Comparison of ENCODE assay signal across 8 mouse cellular contexts in genomic region chr4:106827738-106828361, GRCm38 (mm10). TPM values are rescaled to one million over a fixed set of nuclear protein-coding genes. Genes with fewer than 3 reads are reported as not detected.
DNase-seq lines count a peak whose midpoint lies in the region; ATAC-seq and TF ChIP-seq lines count a peak whose summit lies in the region.

No protein-coding gene starts in this region.

- peak; percentile 72 for ATAC-seq in forebrain, embryonic 15.5 days (replicated peaks)
- peak; percentile 84 for ATAC-seq in neural tube, embryonic 14.5 days (ENCODE audit: low read depth)

- peak overlapping the region; percentile 45 for H3K9ac ChIP-seq in ES-Bruce4 (ENCODE audit: low read depth, poor library complexity, severe bottlenecking)
- H3K9ac ChIP-seq in forebrain, embryonic 15.5 days (replicated peaks) = peak overlapping the region; percentile 50
- H3K9ac ChIP-seq in neural tube, embryonic 14.5 days (replicated peaks; ENCODE audit: low read depth, low read length) = peak overlapping the region; percentile 51

- no peaks in the 10 kb centered on the region for H3K9me3 ChIP-seq in ES-Bruce4 (replicated peaks; ENCODE audit: control insufficient read depth, insufficient read depth, low read length, poor library complexity, severe bottlenecking)
- no peaks in the 10 kb centered on the region for H3K9me3 ChIP-seq in forebrain, embryonic 15.5 days
- no peaks in the 10 kb centered on the region for H3K9me3 ChIP-seq in neural tube, embryonic 14.5 days (ENCODE audit: control insufficient read depth, low read length)

- WGBS in forebrain, embryonic 15.5 days = 0% methylated on average over 41 of the region's 42 CpGs
- under 1% methylated on average over 42 of the region's 42 CpGs for WGBS in neural tube, embryonic 14.5 days

- H3K27ac ChIP-seq in ES-Bruce4 (ENCODE audit: insufficient read depth, low read length) = no peak overlapping the region
- H3K27ac ChIP-seq in forebrain, embryonic 15.5 days (replicated peaks) = no peak overlapping the region
- H3K27ac ChIP-seq in neural tube, embryonic 14.5 days (ENCODE audit: low read depth, low read length) = peak overlapping the region; percentile 73

- H3K4me1 ChIP-seq in ES-Bruce4 (ENCODE audit: control insufficient read depth, insufficient read depth, low read length) = no peaks in the 10 kb centered on the region
- peaks cover 17% of the 10 kb centered on the region for H3K4me1 ChIP-seq in forebrain, embryonic 15.5 days
- peaks cover 8% of the 10 kb centered on the region for H3K4me1 ChIP-seq in neural tube, embryonic 14.5 days (ENCODE audit: control insufficient read depth, insufficient read depth, low read length)

- H3K36me3 ChIP-seq in ES-Bruce4 (ENCODE audit: control insufficient read depth, insufficient read depth, low read length, poor library complexity, severe bottlenecking) = no peaks in the 10 kb centered on the region
- H3K36me3 ChIP-seq in forebrain, embryonic 15.5 days = no peaks in the 10 kb centered on the region
- no peaks in the 10 kb centered on the region for H3K36me3 ChIP-seq in neural tube, embryonic 14.5 days (ENCODE audit: control insufficient read depth, insufficient read depth, low read length)

- intact Hi-C loops in heart, postnatal 14 days (cut with DNase I) = no loop called here

- peak; percentile 41 for DNase-seq in cerebellum, adult 11-12 months
- DNase-seq in heart, postnatal 14 days = peak; percentile 69 to 76
- DNase-seq in layer of hippocampus, adult 18-20 months (ENCODE audit: low spot score in 2 of 2) = peak; percentile 71 to 84
- DNase-seq in lung, adult 18-20 months = peak; percentile 65 to 77
- peak; percentile 83 for DNase-seq in testis, postnatal 10 days (ENCODE audit: low spot score)

- no peak for TF ChIP-seq EP300 in ES-Bruce4 (IDR thresholded peaks at IDR 0.05; ENCODE audit: insufficient read depth, low read depth, low read length)

- H3K4me2 ChIP-seq in forebrain, embryonic 15.5 days (replicated peaks) = peak overlapping the region; percentile 72
- H3K4me2 ChIP-seq in neural tube, embryonic 14.5 days (ENCODE audit: low read depth, low read length) = peak overlapping the region; percentile 62

- TF ChIP-seq POLR2A in ES-Bruce4 (IDR thresholded peaks at IDR 0.05; ENCODE audit: insufficient read depth, low read length) = no peak

- no peaks in the 10 kb centered on the region for H3K27me3 ChIP-seq in ES-Bruce4 (ENCODE audit: control insufficient read depth, insufficient read depth, low read length, poor library complexity, severe bottlenecking)
- H3K27me3 ChIP-seq in forebrain, embryonic 15.5 days = peaks cover 10% of the 10 kb centered on the region; the same call in 1 of the 2 replicates
- no peaks in the 10 kb centered on the region for H3K27me3 ChIP-seq in neural tube, embryonic 14.5 days (ENCODE audit: control insufficient read depth, insufficient read depth, low read length)

- H3K4me3 ChIP-seq in ES-Bruce4 (ENCODE audit: low read depth, low read length) = peak overlapping the region; percentile 47
- peak overlapping the region; percentile 41 for H3K4me3 ChIP-seq in forebrain, embryonic 15.5 days
- peak overlapping the region; percentile 24 for H3K4me3 ChIP-seq in neural tube, embryonic 14.5 days (ENCODE audit: low read depth, low read length)

- TF ChIP-seq CTCF in ES-Bruce4 (IDR thresholded peaks at IDR 0.05; ENCODE audit: low read depth, low read length) = no peak

RNA-seq across cellular contexts. Expression of gene Acot11, which starts 23.1 kb away (rescaled TPM):
- 3.8 and 4.7 TPM in 2 replicates for polyA plus RNA-seq in ES-Bruce4 (2011; ENCODE audit: insufficient read depth, insufficient read length, low read depth, missing spikeins)
- polyA plus RNA-seq in forebrain, embryonic 15.5 days (2015; fragmentation: Nextera tagmentation; extraction: Ambion mirVana) = 0.92 and 1.3 TPM in 2 replicates
- total RNA-seq in heart, postnatal 14 days (2021) = 10 to 100 TPM; 27.8 to 30.3 TPM
- 10 to 100 TPM; 46.7 to 52.6 TPM for total RNA-seq in layer of hippocampus, adult 18-20 months (2021)
- 1.4 and 1.9 TPM in 2 replicates for polyA plus RNA-seq in neural tube, embryonic 14.5 days (2014; fragmentation: Nextera tagmentation; extraction: Ambion mirVana)
